Comparison of ENCODE assay signal across 26 mouse cellular contexts in genomic region chr10:61074643-61075042, GRCm38 (mm10). TPM values are rescaled to one million over a fixed set of nuclear protein-coding genes. Genes with fewer than 3 reads are reported as not detected.
DNase-seq lines count a peak whose midpoint lies in the region; ATAC-seq and TF ChIP-seq lines count a peak whose summit lies in the region.
"Had no signal": no experiment of that assay in that cellular context is flagged by ENCODE, and none has a peak within 500 bp of the region (broad histone marks: within the 10 kb centered on the region; RNA-seq: fewer than 3 reads in every experiment).

No protein-coding gene starts in this region.

- 0 out of 2 replicates have a peak overlapping the region, but pooled peaks have one; percentile 7 for H3K27ac ChIP-seq in heart, embryonic 10.5 days
- H3K27ac ChIP-seq in heart, embryonic 11.5 days (ENCODE audit: low read depth, low read length) = no peak overlapping the region
- no peak overlapping the region for H3K27ac ChIP-seq in liver, postnatal 0 days (ENCODE audit: low read depth)
- H3K27ac ChIP-seq: embryonic facial prominence, embryonic 13.5 days; embryonic facial prominence, embryonic 15.5 days; forebrain, embryonic 12.5 days had no signal

- no peak overlapping the region for H3K9ac ChIP-seq in heart, embryonic 11.5 days (ENCODE audit: low read depth, low read length)
- no peak overlapping the region for H3K9ac ChIP-seq in liver, postnatal 0 days (replicated peaks)
- H3K9ac ChIP-seq: embryonic facial prominence, embryonic 13.5 days; embryonic facial prominence, embryonic 15.5 days had no signal

- H3K4me1 ChIP-seq in heart, embryonic 10.5 days = peaks cover 18% of the 10 kb centered on the region
- peaks cover 4% of the 10 kb centered on the region; the same call in 1 of the 2 replicates for H3K4me1 ChIP-seq in heart, embryonic 11.5 days (ENCODE audit: control insufficient read depth, insufficient read depth, low read length)
- no peaks in the 10 kb centered on the region for H3K4me1 ChIP-seq in liver, postnatal 0 days (ENCODE audit: insufficient read depth)
- H3K4me1 ChIP-seq: embryonic facial prominence, embryonic 13.5 days; embryonic facial prominence, embryonic 15.5 days had no signal

- no peaks in the 10 kb centered on the region for H3K9me3 ChIP-seq in heart, embryonic 10.5 days
- H3K9me3 ChIP-seq in heart, embryonic 11.5 days (replicated peaks; ENCODE audit: control insufficient read depth, low read length) = no peaks in the 10 kb centered on the region
- no peaks in the 10 kb centered on the region for H3K9me3 ChIP-seq in liver, postnatal 0 days (ENCODE audit: low read length)
- H3K9me3 ChIP-seq: embryonic facial prominence, embryonic 13.5 days; embryonic facial prominence, embryonic 15.5 days; forebrain, embryonic 10.5 days; forebrain, embryonic 12.5 days had no signal

- no peak for TF ChIP-seq CTCF in liver, postnatal 0 days (IDR thresholded peaks at IDR 0.05; ENCODE audit: low read depth)

- DNase-seq in heart, embryonic 10.5 days (ENCODE audit: low spot score) = no peak
- no peak for DNase-seq in liver, postnatal 0 days
- DNase-seq in liver (no peak), R1 (ENCODE audit: low read depth, low spot score) (peak; percentile 64)
- no peak for DNase-seq in thymus, postnatal 36 days
- DNase-seq in adrenal gland, postnatal 14 days = no peak
- DNase-seq: adrenal gland, adult 8-10 months; adrenal gland, postnatal 25 days; cerebellum, adult 11 months; cerebellum, adult 18-20 months; cerebellum, adult 8-10 months; cerebellum, adult 9-11 months; cerebellum, postnatal 14 days; cerebellum, postnatal 36 days; embryo, embryonic 11 days had no signal

- H3K27me3 ChIP-seq in heart, embryonic 10.5 days (ENCODE audit: insufficient read depth, poor library complexity, severe bottlenecking) = no peaks in the 10 kb centered on the region
- H3K27me3 ChIP-seq in heart, embryonic 11.5 days (ENCODE audit: control insufficient read depth, insufficient read depth, low read length) = no peaks in the 10 kb centered on the region
- no peaks in the 10 kb centered on the region for H3K27me3 ChIP-seq in liver, postnatal 0 days (ENCODE audit: insufficient read depth, low read length)
- H3K27me3 ChIP-seq: embryonic facial prominence, embryonic 13.5 days; embryonic facial prominence, embryonic 15.5 days; Patski had no signal

- H3K4me2 ChIP-seq in heart, embryonic 11.5 days = no peak overlapping the region
- no peak overlapping the region for H3K4me2 ChIP-seq in liver, postnatal 0 days (ENCODE audit: low read depth, low read length)
- H3K4me2 ChIP-seq: embryonic facial prominence, embryonic 13.5 days; embryonic facial prominence, embryonic 15.5 days; forebrain, embryonic 12.5 days had no signal

- no peak overlapping the region for H3K4me3 ChIP-seq in heart, embryonic 10.5 days
- no peak overlapping the region for H3K4me3 ChIP-seq in heart, embryonic 11.5 days (ENCODE audit: low read depth, low read length)
- H3K4me3 ChIP-seq in liver, postnatal 0 days (ENCODE audit: low read depth, low read length) = no peak overlapping the region
- H3K4me3 ChIP-seq: embryonic facial prominence, embryonic 13.5 days; embryonic facial prominence, embryonic 15.5 days; erythroblast, embryonic 14.5 days; forebrain, embryonic 10.5 days; forebrain, embryonic 12.5 days had no signal

- no peak for TF ChIP-seq EP300 in liver, postnatal 0 days (IDR thresholded peaks at IDR 0.05; ENCODE audit: low read depth)

- 7% methylated on average over 1 of the region's 1 CpGs for WGBS in heart, embryonic 10.5 days
- 5% methylated on average over 1 of the region's 1 CpGs for WGBS in heart, embryonic 11.5 days (ENCODE audit: insufficient replicate concordance)
- WGBS in liver, postnatal 0 days (ENCODE audit: insufficient replicate concordance) = 26% methylated on average over 1 of the region's 1 CpGs

- ATAC-seq in heart, embryonic 11.5 days (replicated peaks; ENCODE audit: insufficient number of reproducible peaks, low FRiP score, low TSS enrichment) = no peak
- peak; percentile 21; the same call in 1 of the 2 replicates for ATAC-seq in liver, postnatal 0 days
- ATAC-seq: activated CD4-positive, CD25-positive, alpha-beta regulatory T cell, adult 4 months; forebrain, embryonic 14.5 days; forebrain, embryonic 16.5 days; Patski had no signal

- no peaks in the 10 kb centered on the region for H3K36me3 ChIP-seq in heart, embryonic 10.5 days
- no peaks in the 10 kb centered on the region for H3K36me3 ChIP-seq in heart, embryonic 11.5 days (ENCODE audit: control insufficient read depth, insufficient read depth, low read length)
- no peaks in the 10 kb centered on the region for H3K36me3 ChIP-seq in liver, postnatal 0 days (replicated peaks; ENCODE audit: insufficient read depth, low read length)
- H3K36me3 ChIP-seq: embryonic facial prominence, embryonic 13.5 days; embryonic facial prominence, embryonic 15.5 days; forebrain, embryonic 10.5 days; forebrain, embryonic 12.5 days; G1E had no signal

RNA-seq across cellular contexts. Expression of gene Pcbd1, which starts 14.5 kb away (rescaled TPM):
- 63.1 and 69.7 TPM in 2 replicates for polyA plus RNA-seq in heart, embryonic 10.5 days (2016; fragmentation: Nextera tagmentation; extraction: Ambion mirVana)
- 66.4 and 71.2 TPM in 2 replicates for polyA plus RNA-seq in heart, embryonic 11.5 days (2014; fragmentation: Nextera tagmentation; extraction: Ambion mirVana)
- polyA plus RNA-seq in liver, postnatal 0 days (2015; fragmentation: Nextera tagmentation; extraction: Ambion mirVana) = 333 and 355 TPM in 2 replicates
- 21.0 and 68.0 TPM in 2 replicates for total RNA-seq in adrenal gland, postnatal 14 days (2021)
- total RNA-seq: G1E had no signal
- polyA plus RNA-seq: activated CD4-positive, CD25-positive, alpha-beta regulatory T cell, adult 4 months; G1E had no signal
